Mouse (Mus musculus) frontal cortex, postnatal 36 days (tissue): Measurements from ENCODE around the gene Cyp4f18.
"Not testable (repeated sequence)": the region's sequence is repeated elsewhere in the genome, so short reads cannot be mapped to it uniquely, and the experiment has no call there.

Experiments used
- DNase-seq, 2 experiments: peaks; one replicate each; pipeline ENCODE4 v3.0.0; 2022; ENCODE audit warnings: low spot score in 2 of 2

Gene Cyp4f18

DNA sequence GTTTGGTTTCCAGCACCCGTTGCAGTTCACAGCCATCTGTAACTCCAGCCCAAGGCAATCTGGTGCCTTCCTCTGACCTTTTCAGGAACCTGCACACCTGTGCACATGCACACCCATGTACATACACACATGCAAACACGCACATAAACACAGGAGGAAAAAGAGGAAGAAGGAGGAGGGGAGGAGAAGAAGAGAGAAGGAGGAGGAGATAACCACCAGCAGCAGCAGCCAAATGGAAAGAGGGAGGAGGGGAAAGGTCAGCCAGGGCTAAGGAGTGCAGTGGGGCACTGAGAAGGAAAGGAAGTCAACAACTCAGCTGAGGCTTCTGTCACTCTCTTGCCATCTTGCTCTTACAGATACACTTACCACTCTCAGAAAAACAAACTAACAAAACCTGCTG lies 28.4 kb downstream of the Cyp4f18 start:
- no peak for DNase-seq

DNA sequence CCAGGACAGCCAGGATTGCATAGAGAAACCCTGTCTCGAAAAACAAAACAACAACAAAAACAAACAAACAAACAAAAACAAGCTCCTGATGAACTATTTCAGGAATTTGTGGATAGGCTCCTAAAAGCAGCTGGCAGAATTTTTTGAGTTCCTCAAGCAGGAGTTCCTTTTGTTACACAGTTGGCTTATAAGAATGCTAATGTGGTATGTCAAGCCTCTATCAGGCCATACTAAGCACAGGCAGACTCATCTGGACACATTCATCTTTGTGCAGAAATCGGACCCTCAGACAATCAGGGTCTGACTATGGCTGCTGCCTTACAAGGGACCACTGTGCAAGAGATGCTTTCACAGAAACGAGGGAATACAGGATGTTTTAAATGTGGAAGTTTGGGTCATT lies 35.2 kb downstream of the Cyp4f18 start:
- DNase-seq: no peak

DNA sequence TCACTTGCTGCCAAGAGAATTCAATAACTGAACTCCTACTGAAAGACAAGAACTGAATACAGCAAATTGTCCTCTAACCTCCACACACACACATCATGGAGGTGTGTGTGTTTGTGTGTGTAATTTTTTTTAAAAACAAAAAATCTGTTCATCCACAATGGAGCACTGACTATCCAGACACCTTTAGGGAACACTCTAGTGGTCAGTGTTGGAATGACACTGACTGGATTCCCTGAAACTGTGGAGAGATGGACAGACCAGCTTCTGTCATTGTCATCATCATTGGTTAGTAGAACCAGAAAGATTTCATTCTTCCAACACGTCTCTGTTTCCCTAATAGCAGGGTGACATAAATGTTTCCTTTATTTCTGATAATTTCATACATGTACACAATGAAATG lies 37.5 kb downstream of the Cyp4f18 start:
- DNase-seq: peak in 1 of 2 experiments; percentile 12

DNA sequence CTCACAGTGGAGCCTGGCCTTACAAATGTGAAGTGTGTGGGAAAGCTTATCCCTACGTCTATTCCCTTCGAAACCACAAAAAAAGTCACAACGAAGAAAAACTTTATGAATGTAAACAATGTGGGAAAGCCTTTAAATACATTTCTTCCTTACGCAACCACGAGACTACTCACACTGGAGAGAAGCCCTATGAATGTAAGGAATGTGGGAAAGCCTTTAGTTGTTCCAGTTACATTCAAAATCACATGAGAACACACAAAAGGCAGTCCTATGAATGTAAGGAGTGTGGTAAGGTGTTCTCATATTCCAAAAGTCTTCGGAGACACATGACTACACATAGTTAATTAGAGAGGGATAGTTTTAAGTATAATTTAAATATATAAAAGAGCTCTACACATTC lies 40.8 kb downstream of the Cyp4f18 start:
- no peak for DNase-seq

DNA sequence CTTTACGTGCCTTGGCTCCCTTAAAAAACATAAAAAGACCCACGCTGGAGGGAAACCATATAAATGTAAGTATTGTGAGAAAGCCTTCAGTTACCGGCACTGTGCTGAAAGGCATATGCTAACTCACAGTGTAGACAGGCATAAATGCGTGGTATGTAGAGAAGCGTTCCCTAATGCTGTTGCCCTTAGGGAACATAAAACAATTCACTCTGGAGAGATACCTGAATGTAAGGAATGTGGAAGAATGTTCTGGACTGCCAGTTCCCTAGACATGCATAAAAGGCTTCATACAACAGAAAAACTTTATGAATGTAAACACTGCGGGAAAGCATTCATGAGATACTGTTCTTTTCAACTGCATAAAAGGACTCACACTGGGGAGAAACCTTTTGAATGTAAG lies 41.3 kb downstream of the Cyp4f18 start:
- no peak for DNase-seq

DNA sequence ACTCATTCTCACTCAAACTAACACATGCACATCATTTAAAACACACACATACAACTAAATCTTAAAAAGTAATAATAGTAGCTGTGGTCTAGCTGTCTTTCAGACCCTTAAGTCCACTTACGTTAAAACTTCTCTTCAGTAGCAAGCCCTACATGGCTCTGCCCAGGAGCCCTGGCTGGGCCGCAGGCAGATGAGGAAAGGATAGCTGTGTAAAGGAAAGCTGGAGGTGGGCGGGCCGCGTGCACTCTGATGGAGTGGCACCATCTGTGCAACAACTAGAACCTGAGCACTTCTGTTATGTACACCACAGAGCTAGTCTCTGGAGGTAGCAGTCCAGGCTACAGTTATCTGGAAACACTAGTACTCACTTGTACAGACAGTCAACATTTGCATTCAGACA lies 42.2 kb downstream of the Cyp4f18 start:
- DNase-seq: no peak

DNA sequence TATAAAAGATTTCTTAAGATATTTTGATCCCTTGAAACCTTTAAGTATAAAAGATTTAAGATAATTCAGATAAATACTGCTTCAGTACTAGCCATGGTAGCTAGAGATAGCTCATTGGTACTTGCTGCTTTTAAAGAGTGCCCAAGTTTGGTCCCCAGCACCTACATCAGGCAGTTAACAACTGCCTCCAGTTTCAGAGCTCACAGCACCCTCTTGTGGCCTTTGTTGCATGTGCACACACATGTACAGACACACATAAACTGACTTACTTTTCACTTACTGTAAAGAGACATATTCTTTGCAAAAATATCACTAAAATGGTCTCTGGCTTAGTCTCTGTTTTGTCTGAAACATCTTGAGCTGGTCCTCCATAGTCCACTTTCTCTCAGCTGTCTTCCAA lies 43.0 kb downstream of the Cyp4f18 start:
- no peak for DNase-seq

DNA sequence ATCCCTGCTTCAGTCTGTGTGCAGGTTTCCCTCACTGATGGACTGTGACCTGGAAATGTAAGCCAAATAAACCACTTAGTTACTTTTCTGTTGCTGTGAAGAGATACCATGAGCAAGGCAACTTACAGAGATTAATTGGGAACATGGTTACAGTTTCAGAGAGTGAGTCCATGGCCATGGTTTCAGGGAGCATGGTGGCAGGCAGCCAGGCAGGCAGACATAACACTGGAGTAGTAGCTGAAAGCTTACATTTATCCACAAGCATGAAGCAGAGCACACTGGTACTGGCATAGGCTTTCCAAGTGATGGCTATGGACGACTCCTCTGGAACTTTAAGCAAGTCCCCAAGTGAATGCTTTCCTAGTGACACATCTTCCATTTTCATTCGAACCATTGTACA lies 44.3 kb downstream of the Cyp4f18 start:
- no peak for DNase-seq

DNA sequence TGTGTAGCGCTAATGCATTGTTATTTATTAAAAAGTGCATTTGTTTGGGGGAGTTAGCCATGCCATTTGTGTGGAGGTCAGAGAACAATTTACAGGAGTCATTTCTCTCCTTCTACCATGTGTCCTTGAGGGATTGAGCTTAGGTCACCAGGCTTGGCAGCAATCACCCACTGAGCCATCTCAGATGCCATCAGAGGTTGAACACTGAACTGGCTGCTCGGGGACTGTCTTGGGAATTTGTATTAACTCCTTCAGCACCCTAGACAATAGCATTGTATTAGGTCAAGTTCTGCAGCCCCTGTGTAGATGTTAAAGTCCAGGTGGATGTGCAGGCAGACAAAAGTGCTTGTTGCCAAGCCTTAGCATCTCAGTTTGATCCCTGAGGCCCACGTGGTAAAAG lies 45.4 kb downstream of the Cyp4f18 start:
- no peak for DNase-seq

DNA sequence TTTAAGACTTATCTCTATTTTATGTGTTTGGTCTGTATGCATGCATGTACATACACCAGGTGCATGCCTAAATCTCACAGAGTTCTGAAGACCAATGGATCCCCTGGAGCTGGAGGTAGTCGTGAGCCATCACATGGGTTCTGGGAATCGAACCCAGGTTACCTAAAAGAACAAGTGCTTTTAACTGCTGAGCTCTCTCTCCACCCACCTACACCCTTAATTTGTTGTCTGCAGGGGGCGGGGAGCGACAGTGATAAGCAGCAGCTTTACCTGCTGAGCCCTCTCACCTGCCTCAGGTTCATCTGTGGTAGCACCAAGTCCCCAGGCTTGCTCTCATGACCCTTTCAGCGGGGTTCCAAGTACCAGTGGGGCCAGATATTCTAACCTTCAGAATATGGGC lies 47.6 kb downstream of the Cyp4f18 start:
- no peak for DNase-seq

DNA sequence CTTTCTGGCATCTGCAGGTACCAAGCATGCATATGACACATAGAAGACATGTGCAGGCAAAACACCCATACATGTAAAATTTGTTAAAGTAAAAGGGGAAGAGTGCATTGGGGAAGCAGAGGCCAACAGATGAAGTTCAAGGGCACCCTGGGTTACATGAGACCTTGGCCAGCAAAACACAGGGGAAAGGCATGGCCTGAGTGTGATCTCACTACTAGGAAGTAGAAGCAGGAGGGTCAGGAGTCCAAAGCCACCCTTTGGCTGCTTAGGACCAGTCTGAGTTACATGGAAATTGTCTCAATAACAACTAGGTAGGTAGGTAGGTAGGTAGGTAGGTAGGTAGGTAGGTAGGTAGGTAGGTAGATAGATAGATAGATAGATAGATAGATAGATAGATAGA lies 48.9 kb downstream of the Cyp4f18 start:
- no peak for DNase-seq

DNA sequence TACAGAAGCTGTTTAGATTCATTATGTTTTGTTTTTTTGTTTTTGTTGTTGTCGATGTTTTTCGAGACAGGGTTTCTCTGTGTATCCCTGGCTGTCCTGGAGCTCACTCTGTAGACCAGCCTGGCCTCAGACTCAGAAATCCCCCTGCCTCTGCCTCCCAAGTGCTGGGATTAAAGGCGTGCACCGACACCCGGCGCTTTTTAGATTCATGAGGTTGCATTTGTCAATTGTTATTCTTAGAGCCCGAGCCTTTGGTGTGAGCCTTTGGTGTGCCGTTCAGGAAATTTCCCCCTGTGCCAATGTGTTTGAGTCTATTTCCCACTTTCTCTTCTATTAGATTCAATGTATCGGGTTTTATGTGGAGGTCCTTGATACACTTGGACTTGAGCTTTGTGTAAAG lies 54.8 kb downstream of the Cyp4f18 start:
- no peak for DNase-seq

DNA sequence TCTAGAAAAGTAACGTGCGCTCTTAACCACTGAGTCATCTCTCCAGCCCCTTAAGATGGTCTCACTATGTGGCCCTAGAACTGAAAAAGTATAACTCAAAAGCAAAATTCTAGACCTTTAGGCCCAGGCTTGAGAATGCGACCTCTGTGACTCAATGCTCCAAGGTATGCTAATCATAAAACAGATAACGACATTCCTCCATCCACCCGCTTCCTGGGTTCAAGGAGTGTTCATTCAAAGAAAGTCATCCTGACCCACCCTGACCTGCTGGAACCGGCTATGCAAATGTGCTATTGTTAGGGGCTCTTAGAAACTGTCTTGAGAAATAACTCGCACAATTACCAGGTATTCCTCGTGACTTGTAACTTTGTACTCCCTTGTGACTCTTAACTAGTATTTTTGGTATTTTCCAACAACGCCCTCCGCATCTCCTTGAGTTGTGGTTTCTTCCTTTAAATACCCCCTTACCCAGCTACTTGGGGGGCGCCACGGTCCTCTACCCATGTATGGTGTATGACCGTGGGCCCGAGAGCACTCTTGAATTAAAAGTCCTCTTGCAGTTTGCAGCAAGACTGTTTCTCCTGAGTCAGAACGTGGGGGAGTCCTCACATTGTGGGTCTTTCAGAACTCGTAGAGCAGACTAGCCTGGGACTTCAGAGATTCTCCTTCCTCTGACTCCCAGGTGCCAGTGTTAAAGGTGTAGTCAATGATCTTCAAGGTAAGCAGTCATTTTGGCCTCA lies 56.3 kb downstream of the Cyp4f18 start:
- not testable (repeated sequence) for DNase-seq

DNA sequence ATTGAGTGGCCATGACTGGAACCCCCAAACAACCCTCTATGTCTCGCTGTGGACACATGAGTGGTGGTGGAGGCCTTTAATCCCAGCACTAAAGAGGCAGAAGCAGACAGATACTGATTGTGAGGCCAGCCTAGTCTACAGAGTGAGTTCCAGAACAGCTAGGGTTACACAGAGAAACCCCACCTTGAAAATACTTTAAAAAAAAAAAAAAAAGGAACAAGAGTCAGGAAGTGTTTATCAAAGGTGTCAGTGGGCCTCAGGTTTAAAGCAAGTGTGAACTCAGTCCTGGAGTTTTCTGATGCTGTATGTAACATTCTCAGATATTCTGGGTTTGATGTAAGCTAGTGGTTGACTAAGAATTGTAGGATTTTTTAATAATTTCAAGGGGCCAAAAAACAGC lies 56.9 kb downstream of the Cyp4f18 start:
- no peak for DNase-seq

DNA sequence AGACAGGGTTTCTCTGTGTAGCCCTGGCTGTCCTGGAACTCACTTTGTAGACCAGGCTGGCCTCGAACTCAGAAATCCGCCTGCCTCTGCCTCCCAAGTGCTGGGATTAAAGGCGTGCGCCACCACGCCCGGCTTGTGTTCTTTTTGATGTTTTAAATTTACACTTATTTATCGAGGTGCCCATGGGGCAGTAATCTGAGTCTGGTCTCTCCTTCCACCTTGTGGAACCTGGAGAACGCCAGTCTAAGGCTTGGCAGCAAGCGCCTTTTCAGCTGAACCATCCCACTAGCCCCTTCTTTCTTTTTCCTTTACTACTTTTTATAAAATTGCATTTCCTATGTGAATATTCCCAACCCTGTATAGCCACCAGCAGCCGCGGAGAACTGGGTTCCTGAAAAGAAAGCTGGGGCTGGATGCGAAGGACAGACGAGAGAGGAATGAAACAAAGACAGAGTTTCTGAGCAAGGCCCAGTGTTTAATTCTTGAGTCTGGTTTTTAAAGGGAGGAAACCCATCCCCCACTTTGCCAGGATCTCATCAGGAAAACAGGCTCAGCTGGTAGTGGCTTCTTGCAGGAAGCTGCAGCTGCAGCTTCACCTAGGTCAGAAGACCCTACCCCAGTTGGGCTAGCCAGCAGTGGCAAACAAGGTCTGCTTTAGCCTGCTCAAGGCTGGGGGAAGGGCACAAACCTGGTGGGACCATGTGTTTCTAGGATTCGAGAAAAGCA lies 57.8 kb downstream of the Cyp4f18 start:
- peak in 1 of 2 experiments; percentile 12 for DNase-seq

DNA sequence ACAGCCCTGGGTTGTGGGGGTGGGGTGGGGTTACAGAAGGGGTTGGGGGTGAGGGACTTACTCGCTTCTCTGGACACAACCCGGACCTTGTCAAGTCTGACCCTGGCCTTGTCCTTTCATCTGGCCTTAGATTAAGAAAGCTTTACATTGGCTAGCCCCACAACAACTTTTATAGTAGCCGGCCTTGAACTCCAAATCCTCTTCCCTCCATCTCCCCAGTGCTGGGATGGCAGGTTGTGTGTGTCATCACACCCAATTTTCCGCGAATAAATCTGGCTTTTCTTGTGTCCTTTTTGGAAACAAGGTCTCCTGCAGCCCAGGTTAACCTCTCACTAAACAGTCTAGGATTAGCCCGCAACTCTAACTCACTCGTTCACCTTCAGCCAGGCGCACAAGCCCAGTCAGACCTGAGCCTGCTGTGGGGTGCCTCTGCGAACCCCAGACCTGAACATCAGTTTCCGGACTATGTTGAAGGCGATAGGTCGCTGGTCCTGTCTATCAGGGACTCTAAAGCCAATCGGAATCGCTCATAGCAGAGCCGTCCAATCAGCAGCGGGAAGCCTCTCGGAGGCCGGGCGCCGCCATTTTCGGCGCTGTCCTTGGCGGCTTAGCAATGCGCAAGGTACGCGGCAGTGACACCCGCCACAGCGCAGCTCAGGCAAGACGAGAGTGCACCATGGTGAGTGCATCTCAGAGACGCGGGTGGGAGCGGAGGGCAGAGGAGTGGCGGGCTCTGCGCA lies 58.8 kb downstream of the Cyp4f18 start, which contains the start of gene Zfp961:
TSS of gene Zfp961 (plus strand) at position 557 of the 740 bp plus-strand sequence.
- DNase-seq: peak; percentile 97 to 99

DNA sequence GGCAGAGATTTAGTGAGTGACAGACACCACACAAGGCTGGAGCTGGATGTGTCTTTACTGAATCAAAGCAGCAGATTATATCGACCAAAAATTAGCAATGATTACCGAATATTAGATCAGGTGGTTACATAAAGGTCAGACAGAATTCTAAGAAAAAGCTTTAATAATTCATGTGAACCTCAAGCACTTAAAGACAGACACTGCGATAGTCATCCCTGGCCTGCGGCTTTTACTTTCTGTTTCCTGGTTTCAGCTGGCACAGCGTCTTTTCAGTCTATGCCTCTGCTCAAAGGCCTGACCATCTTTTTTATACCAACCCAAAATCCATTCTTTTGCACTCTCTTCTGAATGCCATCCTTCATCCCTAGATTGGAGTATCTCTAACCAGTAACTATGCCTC lies 60.8 kb downstream of the Cyp4f18 start:
- no peak for DNase-seq

DNA sequence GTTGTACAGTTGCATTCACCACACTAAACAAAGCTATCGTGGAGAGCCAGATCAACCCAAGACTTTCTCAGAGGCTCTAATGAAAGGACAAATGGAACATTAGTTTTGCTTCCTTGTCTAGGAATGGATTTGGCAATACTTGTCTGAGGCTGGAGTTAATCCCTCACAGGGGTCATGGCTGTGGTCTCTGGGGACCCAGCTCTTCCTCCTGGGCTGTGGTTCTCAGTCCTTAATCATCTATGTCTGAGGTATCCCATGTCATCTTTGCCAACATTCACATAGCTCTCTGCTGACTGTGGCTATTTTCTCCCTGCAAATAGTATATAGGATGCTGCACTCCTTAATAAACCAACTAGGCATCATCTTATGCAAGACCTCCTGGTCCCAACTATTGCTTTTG lies 67.7 kb downstream of the Cyp4f18 start:
- no peak for DNase-seq

DNA sequence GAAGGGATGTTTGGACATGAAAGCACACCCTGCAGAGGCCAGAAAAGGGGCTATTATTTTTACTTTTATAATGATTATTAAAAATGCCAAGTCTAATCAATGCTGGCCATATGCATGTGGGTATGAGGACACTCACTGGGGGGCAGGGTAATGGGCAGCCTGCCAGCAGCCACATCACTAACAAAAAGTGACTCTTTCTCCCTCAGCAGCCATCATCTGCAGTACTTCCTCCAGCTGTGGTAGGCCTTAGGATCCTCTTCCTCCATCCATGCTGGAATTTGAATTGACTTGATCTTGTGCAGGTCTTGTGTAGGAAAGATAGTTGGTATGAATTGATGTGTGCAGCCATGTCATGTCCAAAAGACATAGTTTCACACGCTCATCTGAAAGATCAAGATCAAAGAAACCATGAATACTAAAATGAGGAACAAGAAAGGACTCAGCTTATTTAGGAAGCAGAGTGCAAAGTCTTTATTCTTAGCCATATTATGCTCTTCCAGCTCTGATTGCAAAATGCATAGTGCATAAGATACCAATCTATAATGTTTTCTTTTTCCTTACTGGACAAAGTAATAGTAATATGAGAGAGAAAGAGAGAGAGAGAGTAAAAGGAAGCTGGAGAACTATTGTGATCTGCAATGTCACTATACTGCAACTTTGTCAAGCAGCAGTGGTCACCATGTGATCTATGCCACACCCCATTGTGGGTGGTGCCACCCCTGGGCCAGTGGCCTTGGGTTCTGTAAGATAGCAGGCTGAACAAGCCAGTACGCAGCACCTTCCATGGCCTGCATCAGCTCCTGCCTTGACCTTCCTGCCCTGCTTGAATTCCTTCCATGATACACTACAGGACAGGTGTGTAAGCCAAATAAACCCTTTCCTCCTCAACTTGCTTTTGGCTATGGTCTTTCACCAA lies 68.9 kb downstream of the Cyp4f18 start:
- DNase-seq: no peak
